Comparison of ENCODE assay signal across 8 mouse cellular contexts in genomic region chr9:37207929-37208411, GRCm38 (mm10). TPM values are rescaled to one million over a fixed set of nuclear protein-coding genes. Genes with fewer than 3 reads are reported as not detected.
DNase-seq lines count a peak whose midpoint lies in the region; ATAC-seq lines count a peak whose summit lies in the region.

Tmem218 (plus strand) TSS chr9:37208223.

- ATAC-seq in forebrain, embryonic 14.5 days: peak; percentile 100
- ATAC-seq in neural tube, embryonic 15.5 days (ENCODE audit: low FRiP score): peak; percentile 100

- intact Hi-C loops in heart, postnatal 14 days (cut with DNase I): no loop called here

- H3K4me1 ChIP-seq in forebrain, embryonic 14.5 days (ENCODE audit: control insufficient read depth, insufficient read depth, low read length): peaks cover 9% of the 10 kb centered on the region; the same call in 1 of the 2 replicates
- peaks cover 17% of the 10 kb centered on the region for H3K4me1 ChIP-seq in neural tube, embryonic 15.5 days

- H3K9me3 ChIP-seq in forebrain, embryonic 14.5 days (replicated peaks; ENCODE audit: control insufficient read depth, low read length): no peaks in the 10 kb centered on the region
- no peaks in the 10 kb centered on the region for H3K9me3 ChIP-seq in neural tube, embryonic 15.5 days (replicated peaks)

- H3K4me3 ChIP-seq in forebrain, embryonic 14.5 days (ENCODE audit: low read depth, low read length): peak within 1 kb of the TSS; percentile 63
- H3K4me3 ChIP-seq in neural tube, embryonic 15.5 days (replicated peaks): peak within 1 kb of the TSS; percentile 59

- H3K4me2 ChIP-seq in forebrain, embryonic 14.5 days (ENCODE audit: low read length): peak within 1 kb of the TSS; percentile 73
- H3K4me2 ChIP-seq in neural tube, embryonic 15.5 days: peak within 1 kb of the TSS; percentile 68

- peak within 1 kb of the TSS; percentile 75 for H3K9ac ChIP-seq in forebrain, embryonic 14.5 days (ENCODE audit: low read length)
- H3K9ac ChIP-seq in neural tube, embryonic 15.5 days (replicated peaks): peak within 1 kb of the TSS; percentile 63

- H3K27me3 ChIP-seq in forebrain, embryonic 14.5 days (replicated peaks; ENCODE audit: control insufficient read depth, insufficient read depth, low read length): no peaks in the 10 kb centered on the region
- no peaks in the 10 kb centered on the region for H3K27me3 ChIP-seq in neural tube, embryonic 15.5 days (replicated peaks)

- no peaks in the 10 kb centered on the region for H3K36me3 ChIP-seq in forebrain, embryonic 14.5 days (ENCODE audit: control insufficient read depth, insufficient read depth, low read length)
- no peaks in the 10 kb centered on the region for H3K36me3 ChIP-seq in neural tube, embryonic 15.5 days

- DNase-seq in ES-CJ7 (ENCODE audit: low read depth, low spot score): peak; percentile 100
- peak; percentile 92 for DNase-seq in cerebellum, adult 11 months
- peak; percentile 100 for DNase-seq in forebrain, embryonic 14.5 days (ENCODE audit: low spot score)
- peak; percentile 86 to 92 for DNase-seq in heart, postnatal 14 days
- DNase-seq in layer of hippocampus, adult 11-12 months (ENCODE audit: low spot score): peak; percentile 97
- peak; percentile 93 to 96 for DNase-seq in lung, adult 18-20 months
- DNase-seq in testis, postnatal 14 days (ENCODE audit: low spot score): peak; percentile 92

- peak within 1 kb of the TSS; percentile 70 for H3K27ac ChIP-seq in forebrain, embryonic 14.5 days (ENCODE audit: low read depth, low read length)
- peak within 1 kb of the TSS; percentile 91 for H3K27ac ChIP-seq in neural tube, embryonic 15.5 days (replicated peaks)

- under 1% methylated on average over 21 of the region's 21 CpGs for WGBS in forebrain, embryonic 14.5 days
- under 1% methylated on average over 21 of the region's 21 CpGs for WGBS in neural tube, embryonic 15.5 days

RNA-seq across cellular contexts. Expression of gene Tmem218, which starts in this region (rescaled TPM):
- 11.0 and 13.9 TPM in 2 replicates for polyA plus RNA-seq in forebrain, embryonic 14.5 days (2014; fragmentation: Nextera tagmentation; extraction: Ambion mirVana)
- total RNA-seq in heart, postnatal 14 days (2021): 1 to 10 TPM; 6.4 to 6.5 TPM
- polyA plus RNA-seq in neural tube, embryonic 15.5 days (2015; fragmentation: Nextera tagmentation; extraction: Ambion mirVana): 8.0 and 9.4 TPM in 2 replicates

Comparison
In these comparisons a context has a peak if more than half of its experiments do, and no peak if none do; other contexts are left out.
1. Peak in every context shown above with its lines: DNase-seq, ATAC-seq, H3K4me3 ChIP-seq and H3K27ac ChIP-seq.